Mouse (Mus musculus): ENCODE measurements around the gene Parvb. TPM values are rescaled to one million over a fixed set of nuclear protein-coding genes. Genes with fewer than 3 reads are reported as not detected.

Gene Parvb
- polyA plus RNA-seq (2015; fragmentation: Nextera tagmentation; extraction: Ambion mirVana), result 8.1 and 9.5 TPM in 2 replicates

GRCm38 (mm10) chr15:84231721-84232561, at the start of gene Parvb:
Gene Parvb (plus strand): TSS chr15:84232043.

DNA sequence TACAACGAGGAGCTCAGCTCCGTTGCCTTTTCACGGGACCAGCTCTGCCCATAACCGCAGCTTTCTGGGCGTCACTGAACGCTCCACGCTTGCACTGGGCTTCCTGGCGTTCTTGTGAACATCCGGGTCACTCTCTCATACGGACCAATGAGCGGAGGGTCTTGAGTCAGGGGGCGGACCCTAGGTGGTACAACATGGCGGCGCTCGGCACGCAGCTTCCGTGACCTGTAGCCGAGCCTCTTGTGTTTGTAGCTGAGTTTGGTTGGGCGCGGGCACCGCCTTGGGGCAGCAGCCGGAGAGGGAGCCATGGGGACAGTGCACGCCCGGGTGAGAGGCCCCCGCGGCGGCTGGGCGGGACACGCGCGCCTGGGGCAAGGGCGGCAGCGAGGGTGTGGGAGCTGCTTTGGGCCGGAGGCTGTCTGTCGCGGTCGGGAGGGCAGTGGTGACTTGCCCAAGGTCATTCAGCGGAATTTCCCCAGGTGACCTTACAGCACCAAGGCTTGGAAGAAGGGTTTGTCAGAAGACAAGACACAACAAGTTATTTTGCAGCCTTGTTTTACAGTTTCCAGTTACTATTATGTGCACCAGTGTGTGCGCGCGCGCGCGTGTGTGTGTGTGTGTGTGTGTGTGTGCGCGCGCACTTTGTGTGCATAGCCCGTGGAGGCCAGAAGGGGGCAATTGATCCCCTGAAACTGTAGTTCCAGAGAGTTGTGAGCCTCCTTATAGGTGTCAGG, 39.6 kb upstream of the Parvb start, which contains the start of gene Samm50:
TSS of gene Samm50 (plus strand) at position 184 of the 734 bp plus-strand sequence.

GRCm38 (mm10) chr15:84323966-84324869, 92.4 kb downstream of the Parvb start, which contains the start of gene Parvg:
Gene Parvg (plus strand): TSS chr15:84324026.

Other genes with a start within 250 kb of the Parvb start
- gene Efcab6, start 166.7 kb upstream of the Parvb start, polyA plus RNA-seq (2015; fragmentation: Nextera tagmentation; extraction: Ambion mirVana), result 0.16 and 0.47 TPM in 2 replicates
- gene Sult4a1, start 126.3 kb upstream of the Parvb start, polyA plus RNA-seq (2015; fragmentation: Nextera tagmentation; extraction: Ambion mirVana), result 0.22 and 0.34 TPM in 2 replicates
- not detected in 2 replicates for gene Pnpla5, start 108.9 kb upstream of the Parvb start, polyA plus RNA-seq (2015; fragmentation: Nextera tagmentation; extraction: Ambion mirVana)
- gene Pnpla3, start 64.2 kb upstream of the Parvb start, polyA plus RNA-seq (2015; fragmentation: Nextera tagmentation; extraction: Ambion mirVana), result not detected in 2 replicates
- 83.4 and 89.6 TPM in 2 replicates for gene Samm50, start 39.8 kb upstream of the Parvb start, polyA plus RNA-seq (2015; fragmentation: Nextera tagmentation; extraction: Ambion mirVana)
- 22.7 and 31.4 TPM in 2 replicates for gene Parvg, start 92.0 kb downstream of the Parvb start, polyA plus RNA-seq (2015; fragmentation: Nextera tagmentation; extraction: Ambion mirVana)
- 0.10 and 0.14 TPM in 2 replicates for gene Shisal1, start 215.1 kb downstream of the Parvb start, polyA plus RNA-seq (2015; fragmentation: Nextera tagmentation; extraction: Ambion mirVana)

Data from spleen, postnatal 0 days (tissue).